Mouse (Mus musculus): ENCODE measurements at regions not wholly inside any gene's neighbourhood (a gene's known extent, or its start where the extent isn't known, plus 50 kb on each side); places are given as distances from the start of the nearest gene placed in this dataset.

DNA sequence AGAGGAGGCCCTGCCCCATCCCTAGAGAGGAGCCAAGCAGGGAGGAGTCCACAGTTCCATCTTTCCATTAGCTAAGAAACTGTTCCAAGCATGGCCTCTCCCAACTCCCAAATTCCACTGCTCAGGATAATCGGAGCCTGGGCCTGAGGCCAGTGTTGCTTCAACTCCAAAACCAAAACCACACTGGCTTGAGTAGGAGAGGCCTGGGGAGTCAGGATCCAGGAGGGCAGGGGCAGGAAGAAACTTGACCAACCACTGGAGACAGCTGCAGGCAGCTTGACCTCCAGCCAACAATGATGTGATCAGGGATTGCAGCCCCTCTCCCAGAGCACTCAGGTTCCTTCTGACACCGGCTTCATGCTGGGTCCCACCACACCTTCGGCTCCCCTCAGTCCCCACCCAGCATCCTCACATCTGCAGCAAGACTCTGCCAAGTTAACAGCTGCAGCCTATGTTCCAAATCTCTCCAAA lies 99.1 kb upstream of the Zmiz1 start:
- no peak for DNase-seq (ENCODE audit: low spot score)
- no peaks in the 10 kb centered on the region for H3K9me3 ChIP-seq (replicated peaks; ENCODE audit: control insufficient read depth, low read length)
- no peak overlapping the region for H3K4me2 ChIP-seq (ENCODE audit: low read depth, low read length)
- peak; percentile 59 for ATAC-seq (ENCODE audit: insufficient read depth, low read depth)
- H3K9ac ChIP-seq (replicated peaks; ENCODE audit: low read depth, low read length): no peak overlapping the region
- WGBS: 59% methylated on average over 3 of the region's 3 CpGs
- H3K4me3 ChIP-seq (ENCODE audit: low read depth, low read length): no peak overlapping the region
- no peaks in the 10 kb centered on the region for H3K27me3 ChIP-seq (ENCODE audit: control insufficient read depth, insufficient read depth, low read length)
- H3K27ac ChIP-seq (ENCODE audit: low read depth): peak overlapping the region; percentile 43; the same call in 1 of the 2 replicates
- H3K4me1 ChIP-seq (ENCODE audit: control insufficient read depth, insufficient read depth): peaks cover 5% of the 10 kb centered on the region; the same call in 1 of the 2 replicates
- no peak for TF ChIP-seq EP300 (IDR thresholded peaks at IDR 0.05; ENCODE audit: low read depth)
- no peak for TF ChIP-seq CTCF (IDR thresholded peaks at IDR 0.05; ENCODE audit: low read depth)
- no peaks in the 10 kb centered on the region for H3K36me3 ChIP-seq (replicated peaks; ENCODE audit: control insufficient read depth, insufficient read depth, low read length)

- Histone ChIP-seq H3K9ac (replicated peaks; ENCODE audit: low read depth, low read length) (no peak overlapping the region), H3K4me2 (ENCODE audit: low read depth, low read length) (no peak overlapping the region), H3K9me3 (replicated peaks; ENCODE audit: control insufficient read depth, low read length) (no peaks in the 10 kb centered on the region), H3K27me3 (ENCODE audit: control insufficient read depth, insufficient read depth, low read length) (no peaks in the 10 kb centered on the region), H3K4me3 (ENCODE audit: low read depth, low read length) (no peak overlapping the region), H3K36me3 (replicated peaks; ENCODE audit: control insufficient read depth, insufficient read depth, low read length) (no peaks in the 10 kb centered on the region), H3K27ac (ENCODE audit: low read depth) (no peak overlapping the region), H3K4me1 (ENCODE audit: control insufficient read depth, insufficient read depth) (peaks cover 13% of the 10 kb centered on the region; the same call in 1 of the 2 replicates)
- DNase-seq (ENCODE audit: low spot score) (no peak), ATAC-seq (ENCODE audit: insufficient read depth, low read depth) (no peak)
- 54% methylated on average over 9 of the region's 9 CpGs for WGBS
- no peak for TF ChIP-seq EP300 (IDR thresholded peaks at IDR 0.05; ENCODE audit: low read depth)
- TF ChIP-seq CTCF (IDR thresholded peaks at IDR 0.05; ENCODE audit: low read depth): no peak
Measured at GRCm38 (mm10) chr14:25360726-25361125, 98.3 kb upstream of the Zmiz1 start.

GRCm38 (mm10) chr14:25361129-25361528 lies 97.9 kb upstream of the Zmiz1 start:
- peaks cover 17% of the 10 kb centered on the region for H3K4me1 ChIP-seq (ENCODE audit: control insufficient read depth, insufficient read depth)
- no peak overlapping the region for H3K4me2 ChIP-seq (ENCODE audit: low read depth, low read length)
- no peak for DNase-seq (ENCODE audit: low spot score)
- no peak overlapping the region for H3K27ac ChIP-seq (ENCODE audit: low read depth)
- H3K9ac ChIP-seq (replicated peaks; ENCODE audit: low read depth, low read length): no peak overlapping the region
- H3K36me3 ChIP-seq (replicated peaks; ENCODE audit: control insufficient read depth, insufficient read depth, low read length): no peaks in the 10 kb centered on the region
- no peak for ATAC-seq (ENCODE audit: insufficient read depth, low read depth)
- no peak overlapping the region for H3K4me3 ChIP-seq (ENCODE audit: low read depth, low read length)
- WGBS: 70% methylated on average over 3 of the region's 3 CpGs
- H3K27me3 ChIP-seq (ENCODE audit: control insufficient read depth, insufficient read depth, low read length): no peaks in the 10 kb centered on the region
- TF ChIP-seq EP300 (IDR thresholded peaks at IDR 0.05; ENCODE audit: low read depth): no peak
- TF ChIP-seq CTCF (IDR thresholded peaks at IDR 0.05; ENCODE audit: low read depth): no peak
- H3K9me3 ChIP-seq (replicated peaks; ENCODE audit: control insufficient read depth, low read length): no peaks in the 10 kb centered on the region

- Histone ChIP-seq H3K4me3 (ENCODE audit: low read depth, low read length) (no peak overlapping the region), H3K9me3 (replicated peaks; ENCODE audit: control insufficient read depth, low read length) (no peaks in the 10 kb centered on the region), H3K27ac (ENCODE audit: low read depth) (no peak overlapping the region), H3K36me3 (replicated peaks; ENCODE audit: control insufficient read depth, insufficient read depth, low read length) (no peaks in the 10 kb centered on the region), H3K27me3 (ENCODE audit: control insufficient read depth, insufficient read depth, low read length) (no peaks in the 10 kb centered on the region), H3K9ac (replicated peaks; ENCODE audit: low read depth, low read length) (no peak overlapping the region), H3K4me1 (ENCODE audit: control insufficient read depth, insufficient read depth) (peaks cover 21% of the 10 kb centered on the region), H3K4me2 (ENCODE audit: low read depth, low read length) (no peak overlapping the region)
- DNase-seq (ENCODE audit: low spot score): no peak
- TF ChIP-seq EP300 (IDR thresholded peaks at IDR 0.05; ENCODE audit: low read depth): no peak
- TF ChIP-seq CTCF (IDR thresholded peaks at IDR 0.05; ENCODE audit: low read depth): no peak
- no peak for ATAC-seq (ENCODE audit: insufficient read depth, low read depth)
- 19% methylated on average over 1 of the region's 1 CpGs for WGBS
Measured at GRCm38 (mm10) chr14:25362771-25363170, 96.2 kb upstream of the Zmiz1 start.

DNA sequence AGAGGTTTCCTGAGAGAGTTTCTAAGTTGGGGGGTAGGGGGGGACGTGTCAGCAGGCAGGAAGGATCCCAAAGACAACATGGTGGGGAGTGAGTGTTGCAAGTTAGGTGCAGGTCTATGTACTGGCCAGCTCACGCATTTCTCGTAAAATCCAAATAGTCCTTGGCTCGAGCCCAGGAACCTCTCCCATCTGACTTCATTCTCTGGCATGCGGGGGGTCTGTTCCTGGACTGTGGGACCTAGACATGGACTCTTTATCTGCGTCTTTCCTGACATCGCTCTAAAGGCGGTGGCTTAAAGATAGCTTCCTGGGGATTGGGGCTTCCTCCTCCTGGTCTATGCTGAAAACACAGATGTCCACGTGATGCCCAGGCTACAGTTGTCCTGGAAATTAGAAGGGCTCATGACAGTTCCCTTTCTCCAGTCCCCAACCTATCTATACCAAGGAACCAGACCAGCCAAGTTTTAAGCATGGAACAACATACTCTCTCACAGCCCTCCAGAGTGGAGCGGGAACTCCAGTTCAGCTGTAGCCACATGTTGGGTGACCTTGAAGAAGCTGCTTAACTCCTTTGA lies 93.7 kb upstream of the Zmiz1 start:
- no peak overlapping the region for H3K9ac ChIP-seq (replicated peaks; ENCODE audit: low read depth, low read length)

DNA sequence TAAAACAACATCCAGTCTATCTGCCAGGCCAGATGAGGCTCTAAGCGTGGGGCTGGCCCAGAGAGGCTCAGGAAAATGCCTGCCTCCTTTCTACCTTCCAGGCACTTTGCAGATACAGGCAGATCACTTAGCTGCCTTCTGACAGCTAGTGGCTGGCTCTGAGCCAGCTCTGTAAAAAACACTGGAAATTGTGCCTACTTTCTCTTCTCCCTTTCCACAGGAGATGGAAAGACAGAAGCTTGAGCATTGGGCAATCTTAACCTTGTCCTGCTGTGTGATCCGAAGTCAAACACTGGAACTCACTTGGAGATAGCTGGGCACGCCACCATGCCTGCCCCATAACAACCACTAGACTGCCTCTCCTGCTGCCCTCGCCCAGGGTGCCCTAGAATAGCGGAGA lies 93.0 kb upstream of the Zmiz1 start:
- Histone ChIP-seq H3K9ac (replicated peaks; ENCODE audit: low read depth, low read length) (no peak overlapping the region), H3K4me2 (ENCODE audit: low read depth, low read length) (no peak overlapping the region), H3K4me1 (ENCODE audit: control insufficient read depth, insufficient read depth) (peaks cover 21% of the 10 kb centered on the region), H3K27me3 (ENCODE audit: control insufficient read depth, insufficient read depth, low read length) (no peaks in the 10 kb centered on the region), H3K27ac (ENCODE audit: low read depth) (0 out of 2 replicates have a peak overlapping the region, but pooled peaks have one; percentile 22), H3K4me3 (ENCODE audit: low read depth, low read length) (no peak overlapping the region), H3K36me3 (replicated peaks; ENCODE audit: control insufficient read depth, insufficient read depth, low read length) (peaks cover 8% of the 10 kb centered on the region; the same call in 1 of the 2 replicates), H3K9me3 (replicated peaks; ENCODE audit: control insufficient read depth, low read length) (no peaks in the 10 kb centered on the region)
- TF ChIP-seq EP300 (IDR thresholded peaks at IDR 0.05; ENCODE audit: low read depth) (no peak), CTCF (IDR thresholded peaks at IDR 0.05; ENCODE audit: low read depth) (no peak)
- WGBS: 59% methylated on average over 5 of the region's 5 CpGs
- DNase-seq (ENCODE audit: low spot score): no peak
- ATAC-seq (ENCODE audit: insufficient read depth, low read depth): no peak

More for the DNA sequence above, 93.7 kb upstream of the Zmiz1 start:
- peaks cover 8% of the 10 kb centered on the region; the same call in 1 of the 2 replicates for H3K36me3 ChIP-seq (replicated peaks; ENCODE audit: control insufficient read depth, insufficient read depth, low read length)
- TF ChIP-seq CTCF (IDR thresholded peaks at IDR 0.05; ENCODE audit: low read depth) (no peak), EP300 (IDR thresholded peaks at IDR 0.05; ENCODE audit: low read depth) (peak; percentile 52; the same call in 1 of the 2 replicates)
- H3K4me1 ChIP-seq (ENCODE audit: control insufficient read depth, insufficient read depth): peaks cover 17% of the 10 kb centered on the region
- 16% methylated on average over 10 of the region's 10 CpGs for WGBS
- H3K27me3 ChIP-seq (ENCODE audit: control insufficient read depth, insufficient read depth, low read length): no peaks in the 10 kb centered on the region
- ATAC-seq (ENCODE audit: insufficient read depth, low read depth) (peak; percentile 76), DNase-seq (ENCODE audit: low spot score) (peak; percentile 65)
- no peaks in the 10 kb centered on the region for H3K9me3 ChIP-seq (replicated peaks; ENCODE audit: control insufficient read depth, low read length)
- H3K4me2 ChIP-seq (ENCODE audit: low read depth, low read length): no peak overlapping the region
- H3K27ac ChIP-seq (ENCODE audit: low read depth): peak overlapping the region; percentile 22; the same call in 1 of the 2 replicates
- no peak overlapping the region for H3K4me3 ChIP-seq (ENCODE audit: low read depth, low read length)
